Mouse (Mus musculus) hindbrain, embryonic 16.5 days (tissue): ENCODE data around the gene Tmem131l. TPM values are rescaled to one million over a fixed set of nuclear protein-coding genes. Genes with fewer than 3 reads are reported as not detected.
A peak's percentile ranks its signal among the peaks of the same experiment; 100 is the strongest.

Source experiments
- ATAC-seq: fragments of 200-750 bp; cut with Nextera tagmentation; 2 replicates; pipeline ENCODE4 v1.8.0; 2017; ENCODE audit warnings: moderate TSS enrichment, moderate library complexity
- H3K27ac ChIP-seq: fragments of 300-500 bp; sonication (generic); 2 replicates; pipeline ENCODE4 v1.5.1; 2014; ENCODE audit warnings: low read depth, mild to moderate bottlenecking, control low read depth, low read length, moderate library complexity
- H3K27me3 ChIP-seq: fragments of 300-500 bp; sonication (generic); replicated peaks from 2 replicates; pipeline ENCODE4 v1.6.1; 2014; ENCODE audit warnings: low read length; ENCODE audit not compliant: control insufficient read depth, insufficient read depth
- H3K36me3 ChIP-seq: fragments of 300-500 bp; sonication (generic); 2 replicates; pipeline ENCODE4 v1.6.1; 2014; ENCODE audit warnings: mild to moderate bottlenecking, low read length, moderate library complexity, mixed read lengths; ENCODE audit not compliant: control insufficient read depth, insufficient read depth
- H3K4me1 ChIP-seq: fragments of 300-500 bp; sonication (generic); 2 replicates; pipeline ENCODE4 v1.6.1; 2014; ENCODE audit warnings: low read depth, low read length; ENCODE audit not compliant: control insufficient read depth, insufficient read depth
- H3K4me2 ChIP-seq: fragments of 300-500 bp; sonication (generic); 2 replicates; pipeline ENCODE4 v1.6.1; 2014; ENCODE audit warnings: mild to moderate bottlenecking, low read length, control low read depth, moderate library complexity
- H3K4me3 ChIP-seq: fragments of 300-500 bp; sonication (generic); 2 replicates; pipeline ENCODE4 v1.5.1; 2014; ENCODE audit warnings: mild to moderate bottlenecking, low read length, control low read depth, moderate library complexity
- H3K9ac ChIP-seq: fragments of 300-500 bp; sonication (generic); 2 replicates; pipeline ENCODE4 v1.6.1; 2014; ENCODE audit warnings: low read depth, mild to moderate bottlenecking, control low read depth, low read length, moderate library complexity
- H3K9me3 ChIP-seq: fragments of 300-500 bp; sonication (generic); 2 replicates; pipeline ENCODE4 v1.6.1; 2014; ENCODE audit warnings: mild to moderate bottlenecking, low read length, moderate library complexity; ENCODE audit not compliant: control insufficient read depth
- WGBS: fragments of 180-500 bp; shearing (Covaris S2); extraction: QIAGEN DNeasy Blood & Tissue Kit; methylation state at CpG from one replicate; pipeline ENCODE4 v1.1.7; 2014; 5-methylcytosine and 5-hydroxymethylcytosine counted together
- polyA plus RNA-seq: library from polyadenylated mRNA; unstranded; fragments of >200 nt; fragmentation: Nextera tagmentation; extraction: Ambion mirVana; gene quantifications from 2 replicates; pipeline ENCODE4 v1.2.1, GENCODE M21; 2015

Gene Tmem131l
- polyA plus RNA-seq, 1 experiment from 2014 or later = 34.6 TPM

- no peaks in the 10 kb centered on the region for H3K9me3 ChIP-seq
- peaks cover 2% of the 10 kb centered on the region; the same call in 1 of the 2 replicates for H3K4me1 ChIP-seq
- no peak overlapping the region for H3K4me2 ChIP-seq
- no peak overlapping the region for H3K27ac ChIP-seq
- no peaks in the 10 kb centered on the region for H3K36me3 ChIP-seq
- H3K9ac ChIP-seq = no peak overlapping the region
- no peak overlapping the region for H3K4me3 ChIP-seq
- ATAC-seq = no peak
- no peaks in the 10 kb centered on the region for H3K27me3 ChIP-seq
- WGBS = 65% methylated on average over 4 of the region's 4 CpGs
These were observed 20.2 kb upstream of the Tmem131l start for GRCm38 (mm10) chr3:84060128-84060527.

- no peaks in the 10 kb centered on the region for H3K27me3 ChIP-seq
- H3K27ac ChIP-seq = no peak overlapping the region
- H3K4me3 ChIP-seq = no peak overlapping the region
- H3K4me2 ChIP-seq = no peak overlapping the region
- no peaks in the 10 kb centered on the region for H3K36me3 ChIP-seq
- no peak overlapping the region for H3K9ac ChIP-seq
- no peaks in the 10 kb centered on the region for H3K9me3 ChIP-seq
- WGBS = 62% methylated on average over 4 of the region's 4 CpGs
- peaks cover 2% of the 10 kb centered on the region; the same call in 1 of the 2 replicates for H3K4me1 ChIP-seq
- ATAC-seq = no peak
These were observed 19.7 kb upstream of the Tmem131l start for GRCm38 (mm10) chr3:84059676-84060075.

- no peaks in the 10 kb centered on the region for H3K36me3 ChIP-seq
- H3K9me3 ChIP-seq = no peaks in the 10 kb centered on the region
- ATAC-seq = no peak
- H3K4me1 ChIP-seq = peaks cover 2% of the 10 kb centered on the region; the same call in 1 of the 2 replicates
- no peak overlapping the region for H3K9ac ChIP-seq
- no peak overlapping the region for H3K4me2 ChIP-seq
- H3K4me3 ChIP-seq = no peak overlapping the region
- WGBS = 54% methylated on average over 13 of the region's 13 CpGs
- no peaks in the 10 kb centered on the region for H3K27me3 ChIP-seq
- H3K27ac ChIP-seq = no peak overlapping the region
These were observed 19.3 kb upstream of the Tmem131l start for GRCm38 (mm10) chr3:84059261-84059660.

- WGBS = 13% methylated on average over 9 of the region's 9 CpGs
- Histone ChIP-seq H3K4me1 (no peaks in the 10 kb centered on the region), H3K4me2 (no peak overlapping the region), H3K36me3 (no peaks in the 10 kb centered on the region), H3K9me3 (no peaks in the 10 kb centered on the region), H3K9ac (no peak overlapping the region), H3K27me3 (no peaks in the 10 kb centered on the region), H3K4me3 (no peak overlapping the region), H3K27ac (no peak overlapping the region)
- ATAC-seq = no peak
These were observed 8.8 kb upstream of the Tmem131l start for GRCm38 (mm10) chr3:84048729-84049175.

- 95% methylated on average over 8 of the region's 8 CpGs for WGBS
- Histone ChIP-seq H3K9ac (no peak overlapping the region), H3K4me2 (no peak overlapping the region), H3K4me1 (no peaks in the 10 kb centered on the region), H3K36me3 (no peaks in the 10 kb centered on the region), H3K4me3 (no peak overlapping the region), H3K27ac (no peak overlapping the region), H3K9me3 (no peaks in the 10 kb centered on the region), H3K27me3 (no peaks in the 10 kb centered on the region)
- ATAC-seq = no peak
These were observed 6.2 kb upstream of the Tmem131l start for GRCm38 (mm10) chr3:84046206-84046605.

GRCm38 (mm10) chr3:84041739-84042138 lies 1.8 kb upstream of the Tmem131l start:
- WGBS = 89% methylated on average over 8 of the region's 8 CpGs
- no peak for ATAC-seq

GRCm38 (mm10) chr3:84040476-84041082 lies 604 bp upstream of the Tmem131l start:
- H3K4me3 ChIP-seq = peak overlapping the region; percentile 93
- ATAC-seq = peak; percentile 56
- no peaks in the 10 kb centered on the region for H3K27me3 ChIP-seq
- peaks cover 13% of the 10 kb centered on the region for H3K4me1 ChIP-seq
- 3% methylated on average over 23 of the region's 23 CpGs for WGBS
- peak overlapping the region; percentile 96 for H3K27ac ChIP-seq
- H3K4me2 ChIP-seq = peak overlapping the region; percentile 97
- no peaks in the 10 kb centered on the region for H3K9me3 ChIP-seq
- no peaks in the 10 kb centered on the region for H3K36me3 ChIP-seq
- peak overlapping the region; percentile 98 for H3K9ac ChIP-seq

More at GRCm38 (mm10) chr3:84041739-84042138, 1.8 kb upstream of the Tmem131l start:
- Histone ChIP-seq H3K36me3 (no peaks in the 10 kb centered on the region), H3K9ac (no peak overlapping the region), H3K4me2 (no peak overlapping the region), H3K9me3 (no peaks in the 10 kb centered on the region), H3K27ac (no peak overlapping the region), H3K4me1 (peaks cover 13% of the 10 kb centered on the region), H3K4me3 (no peak overlapping the region), H3K27me3 (no peaks in the 10 kb centered on the region)

- H3K4me2 ChIP-seq = peak overlapping the region; percentile 97
- under 1% methylated on average over 40 of the region's 42 CpGs for WGBS
- peaks cover 15% of the 10 kb centered on the region for H3K4me1 ChIP-seq
- peak overlapping the region; percentile 93 for H3K4me3 ChIP-seq
- no peaks in the 10 kb centered on the region for H3K9me3 ChIP-seq
- peak overlapping the region; percentile 98 for H3K9ac ChIP-seq
- H3K36me3 ChIP-seq = no peaks in the 10 kb centered on the region
- peak; percentile 46 for ATAC-seq
- H3K27ac ChIP-seq = peak overlapping the region; percentile 96
- no peaks in the 10 kb centered on the region for H3K27me3 ChIP-seq
These were observed 862 bp downstream of the Tmem131l start for GRCm38 (mm10) chr3:84038981-84039645.

- 37% methylated on average over 1 of the region's 1 CpGs for WGBS
- H3K4me1 ChIP-seq = peaks cover 17% of the 10 kb centered on the region
These were observed 1.8 kb downstream of the Tmem131l start for GRCm38 (mm10) chr3:84038126-84038525.

More at GRCm38 (mm10) chr3:84038126-84038525, 1.8 kb downstream of the Tmem131l start:
- Histone ChIP-seq H3K4me3 (peak overlapping the region; percentile 93), H3K27ac (no peak overlapping the region), H3K9me3 (no peaks in the 10 kb centered on the region), H3K36me3 (no peaks in the 10 kb centered on the region), H3K9ac (peak overlapping the region; percentile 54; the same call in 1 of the 2 replicates), H3K27me3 (no peaks in the 10 kb centered on the region), H3K4me2 (peak overlapping the region; percentile 97)
- ATAC-seq = no peak
